Mouse (Mus musculus) thymus, adult 2 months (tissue): ENCODE results near the gene Gsk3b.

ENCODE experiments used
- CTCF ChIP-seq: fragments of 200-500 bp; IDR thresholded peaks from 2 replicates; pipeline ENCODE4 v1.5.1; 2012; ENCODE audit warnings: mild to moderate bottlenecking, control low read depth, low read length, moderate library complexity, borderline replicate concordance; ENCODE audit not compliant: control insufficient read depth, poor library complexity, insufficient read depth; ENCODE audit errors: extremely low read depth
- POLR2A ChIP-seq: fragments of 200-500 bp; IDR thresholded peaks from 2 replicates; pipeline ENCODE4 v1.6.1; 2012; ENCODE audit warnings: mild to moderate bottlenecking, low read length, control low read depth, moderate library complexity; ENCODE audit not compliant: control insufficient read depth, poor library complexity, insufficient read depth; ENCODE audit errors: extremely low read depth

DNA sequence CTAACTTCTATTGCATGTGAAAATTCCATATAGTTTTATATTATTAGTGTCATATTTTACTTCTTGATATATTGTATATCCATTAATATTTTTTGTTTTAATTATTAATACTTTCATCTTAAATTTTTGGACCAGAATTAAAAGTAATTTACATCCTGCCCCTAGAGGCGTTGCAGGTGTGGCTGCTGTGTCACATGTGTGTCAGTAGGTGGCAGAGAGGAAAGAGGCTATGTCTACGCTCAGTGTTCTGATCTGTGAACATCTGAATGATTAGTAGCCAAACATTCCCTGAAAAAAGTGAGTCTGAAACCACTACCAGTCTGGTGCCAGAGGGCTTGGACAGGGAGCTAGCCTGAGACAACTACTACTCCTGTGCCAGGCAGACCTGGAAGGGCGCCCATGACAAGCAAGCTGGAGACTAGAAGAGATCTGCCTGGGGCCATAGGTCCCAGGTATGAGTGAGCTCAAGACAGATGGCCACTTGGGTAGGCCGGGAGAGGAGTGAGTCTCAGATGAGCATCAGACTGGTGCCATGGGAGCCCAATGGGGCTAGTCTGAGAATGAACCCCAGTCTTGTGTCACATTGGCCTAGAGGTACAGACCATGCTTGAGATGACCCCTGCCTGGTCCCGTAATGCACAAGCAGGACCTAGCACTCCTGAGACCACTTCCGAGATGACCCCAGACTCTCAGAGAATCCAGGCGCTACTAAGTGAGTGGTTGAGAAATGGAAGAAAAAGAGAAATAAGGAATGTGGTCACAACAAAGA, 69.2 kb downstream of the Gsk3b start:
- TF ChIP-seq CTCF: no peak
- TF ChIP-seq POLR2A: no peak
